Mouse (Mus musculus): ENCODE data around the gene A930033H14Rik.

The A930033H14Rik gene

GRCm38 (mm10) chr10:69225951-69226350 is 13.1 kb upstream of the A930033H14Rik start:
- DNase-seq, result no peak

- DNase-seq, result no peak
Measured at GRCm38 (mm10) chr10:69225471-69225870, 12.6 kb upstream of the A930033H14Rik start.

- no peak for DNase-seq
Measured at GRCm38 (mm10) chr10:69224276-69224675, 11.4 kb upstream of the A930033H14Rik start.

GRCm38 (mm10) chr10:69223232-69223631 is 10.3 kb upstream of the A930033H14Rik start:
- no peak for DNase-seq

- no peak for DNase-seq
Measured at GRCm38 (mm10) chr10:69221955-69222354, 9.1 kb upstream of the A930033H14Rik start.

GRCm38 (mm10) chr10:69221148-69221547 is 8.2 kb upstream of the A930033H14Rik start:
- no peak for DNase-seq

- no peak for DNase-seq
Measured at GRCm38 (mm10) chr10:69220296-69220695, 7.4 kb upstream of the A930033H14Rik start.

GRCm38 (mm10) chr10:69219289-69219626 is 6.4 kb upstream of the A930033H14Rik start:
- no peak for DNase-seq

- DNase-seq, result no peak
Measured at GRCm38 (mm10) chr10:69218458-69219288, 5.8 kb upstream of the A930033H14Rik start.

- DNase-seq, result no peak
Measured at GRCm38 (mm10) chr10:69217127-69217690, 4.3 kb upstream of the A930033H14Rik start.

- no peak for DNase-seq
Measured at GRCm38 (mm10) chr10:69213986-69214385, 1.1 kb upstream of the A930033H14Rik start.

GRCm38 (mm10) chr10:69213451-69213877 is 566 bp upstream of the A930033H14Rik start:
- DNase-seq, result peak in 1 of 2 experiments; percentile 42

GRCm38 (mm10) chr10:69211976-69212375 is 922 bp downstream of the A930033H14Rik start:
- DNase-seq, result peak in 1 of 2 experiments; percentile 27

GRCm38 (mm10) chr10:69211560-69211959 is 1.3 kb downstream of the A930033H14Rik start:
- no peak for DNase-seq

- no peak for DNase-seq
Measured at GRCm38 (mm10) chr10:69210659-69211058, 2.2 kb downstream of the A930033H14Rik start.

- no peak for DNase-seq
Measured at GRCm38 (mm10) chr10:69210006-69210405, 2.9 kb downstream of the A930033H14Rik start.

GRCm38 (mm10) chr10:69208705-69209104 is 4.2 kb downstream of the A930033H14Rik start:
- DNase-seq, result no peak

GRCm38 (mm10) chr10:69207981-69208630 is 4.8 kb downstream of the A930033H14Rik start:
- no peak for DNase-seq

GRCm38 (mm10) chr10:69207481-69207880 is 5.4 kb downstream of the A930033H14Rik start:
- DNase-seq, result no peak

- DNase-seq, result no peak
Measured at GRCm38 (mm10) chr10:69206081-69206480, 6.8 kb downstream of the A930033H14Rik start.

GRCm38 (mm10) chr10:69204677-69205400 is 8.1 kb downstream of the A930033H14Rik start:
- no peak for DNase-seq

GRCm38 (mm10) chr10:69193721-69194120 is 19.2 kb downstream of the A930033H14Rik start:
- DNase-seq, result no peak

- no peak for DNase-seq
Measured at GRCm38 (mm10) chr10:69192266-69192665, 20.6 kb downstream of the A930033H14Rik start.
